Mouse (Mus musculus) neural tube, embryonic 15.5 days (tissue): ENCODE results near the gene Kcne2. TPM values are rescaled to one million over a fixed set of nuclear protein-coding genes. Genes with fewer than 3 reads are reported as not detected.

ENCODE experiments used
- ATAC-seq: fragments of 200-750 bp; cut with Nextera tagmentation; 2 replicates; pipeline ENCODE4 v1.8.0; 2017; ENCODE audit warnings: mild to moderate bottlenecking, moderate TSS enrichment, moderate library complexity; ENCODE audit not compliant: low FRiP score
- H3K27ac ChIP-seq: fragments of 300-500 bp; sonication (generic); replicated peaks from 2 replicates; pipeline ENCODE4 v1.5.1; 2015; ENCODE audit warnings: mild to moderate bottlenecking, inconsistent platforms
- H3K27me3 ChIP-seq: fragments of 300-500 bp; sonication (generic); replicated peaks from 2 replicates; pipeline ENCODE4 v1.6.1; 2015; ENCODE audit warnings: inconsistent platforms
- H3K36me3 ChIP-seq: fragments of 300-500 bp; sonication (generic); 2 replicates; pipeline ENCODE4 v1.6.1; 2015; ENCODE audit warnings: inconsistent platforms
- H3K4me1 ChIP-seq: fragments of 300-500 bp; sonication (generic); 2 replicates; pipeline ENCODE4 v1.6.1; 2015; ENCODE audit warnings: inconsistent platforms
- H3K4me2 ChIP-seq: fragments of 300-500 bp; sonication (generic); 2 replicates; pipeline ENCODE4 v1.6.1; 2015; ENCODE audit warnings: inconsistent platforms, mild to moderate bottlenecking, moderate library complexity
- H3K4me3 ChIP-seq: fragments of 300-500 bp; sonication (generic); replicated peaks from 2 replicates; pipeline ENCODE4 v1.5.1; 2015; ENCODE audit warnings: mild to moderate bottlenecking, inconsistent platforms
- H3K9ac ChIP-seq: fragments of 300-500 bp; sonication (generic); replicated peaks from 2 replicates; pipeline ENCODE4 v1.6.1; 2015; ENCODE audit warnings: mild to moderate bottlenecking, inconsistent platforms
- H3K9me3 ChIP-seq: fragments of 300-500 bp; sonication (generic); replicated peaks from 2 replicates; pipeline ENCODE4 v1.6.1; 2016; ENCODE audit warnings: inconsistent platforms
- WGBS: fragments of 180-500 bp; shearing (Covaris S2); methylation state at CpG from one replicate; pipeline ENCODE4 v1.1.7; 2015; ENCODE audit warnings: mixed read lengths; 5-methylcytosine and 5-hydroxymethylcytosine counted together
- polyA plus RNA-seq: library from polyadenylated mRNA; unstranded; fragments of >200 nt; fragmentation: Nextera tagmentation; extraction: Ambion mirVana; gene quantifications from 2 replicates; pipeline ENCODE4 v1.2.1, GENCODE M21; 2015

Kcne2 gene
- 0.14 and 0.29 TPM in 2 replicates for polyA plus RNA-seq

GRCm38 (mm10) chr16:92292101-92292500, at the start of gene Kcne2:
Gene Kcne2, plus strand, starts transcription at chr16:92292389.
- H3K4me3 ChIP-seq: no peak within 1 kb of the TSS
- ATAC-seq: no peak
- H3K4me2 ChIP-seq: no peak within 1 kb of the TSS
- WGBS: 83% methylated on average over 10 of the region's 10 CpGs
- H3K4me1 ChIP-seq: no peaks in the 10 kb centered on the region
- H3K36me3 ChIP-seq: no peaks in the 10 kb centered on the region
- H3K27me3 ChIP-seq: no peaks in the 10 kb centered on the region
- H3K9me3 ChIP-seq: no peaks in the 10 kb centered on the region
- H3K9ac ChIP-seq: no peak within 1 kb of the TSS
- no peak within 1 kb of the TSS for H3K27ac ChIP-seq

- no peak overlapping the region for H3K4me3 ChIP-seq
- no peaks in the 10 kb centered on the region for H3K27me3 ChIP-seq
- 44% methylated on average over 2 of the region's 2 CpGs for WGBS
These were observed 46.3 kb upstream of the Kcne2 start for GRCm38 (mm10) chr16:92245909-92246308.

GRCm38 (mm10) chr16:92246974-92247373, 45.2 kb upstream of the Kcne2 start:
- ATAC-seq: no peak
- Histone ChIP-seq H3K27me3 (no peaks in the 10 kb centered on the region), H3K9ac (no peak overlapping the region), H3K27ac (no peak overlapping the region), H3K4me2 (no peak overlapping the region), H3K9me3 (no peaks in the 10 kb centered on the region), H3K36me3 (no peaks in the 10 kb centered on the region), H3K4me1 (no peaks in the 10 kb centered on the region), H3K4me3 (no peak overlapping the region)
- 65% methylated on average over 2 of the region's 2 CpGs for WGBS

More at GRCm38 (mm10) chr16:92245909-92246308, 46.3 kb upstream of the Kcne2 start:
- no peaks in the 10 kb centered on the region for H3K9me3 ChIP-seq
- no peaks in the 10 kb centered on the region for H3K4me1 ChIP-seq
- no peak for ATAC-seq
- H3K9ac ChIP-seq: no peak overlapping the region
- H3K36me3 ChIP-seq: no peaks in the 10 kb centered on the region
- no peak overlapping the region for H3K27ac ChIP-seq
- no peak overlapping the region for H3K4me2 ChIP-seq

- no peak for ATAC-seq
- 88% methylated on average over 11 of the region's 11 CpGs for WGBS
- Histone ChIP-seq H3K27me3 (no peaks in the 10 kb centered on the region), H3K4me3 (no peak overlapping the region), H3K4me2 (no peak overlapping the region), H3K36me3 (no peaks in the 10 kb centered on the region), H3K27ac (no peak overlapping the region), H3K9me3 (no peaks in the 10 kb centered on the region), H3K9ac (no peak overlapping the region), H3K4me1 (no peaks in the 10 kb centered on the region)
These were observed 44.5 kb upstream of the Kcne2 start for GRCm38 (mm10) chr16:92247700-92248099.

GRCm38 (mm10) chr16:92249681-92250080, 42.5 kb upstream of the Kcne2 start:
- Histone ChIP-seq H3K27me3 (no peaks in the 10 kb centered on the region), H3K4me2 (no peak overlapping the region), H3K36me3 (no peaks in the 10 kb centered on the region), H3K9me3 (no peaks in the 10 kb centered on the region), H3K4me3 (no peak overlapping the region), H3K9ac (no peak overlapping the region), H3K27ac (no peak overlapping the region), H3K4me1 (no peaks in the 10 kb centered on the region)
- ATAC-seq: no peak
- 79% methylated on average over 3 of the region's 3 CpGs for WGBS

GRCm38 (mm10) chr16:92250452-92250851, 41.7 kb upstream of the Kcne2 start:
- no peaks in the 10 kb centered on the region for H3K9me3 ChIP-seq
- no peak overlapping the region for H3K4me2 ChIP-seq
- no peaks in the 10 kb centered on the region for H3K36me3 ChIP-seq
- no peaks in the 10 kb centered on the region for H3K27me3 ChIP-seq
- no peak for ATAC-seq
- no peak overlapping the region for H3K9ac ChIP-seq
- H3K4me1 ChIP-seq: no peaks in the 10 kb centered on the region
- H3K4me3 ChIP-seq: no peak overlapping the region
- H3K27ac ChIP-seq: no peak overlapping the region
- WGBS: 88% methylated on average over 5 of the region's 5 CpGs

- no peaks in the 10 kb centered on the region for H3K27me3 ChIP-seq
- H3K27ac ChIP-seq: no peak overlapping the region
- no peaks in the 10 kb centered on the region for H3K9me3 ChIP-seq
- ATAC-seq: no peak
- no peaks in the 10 kb centered on the region for H3K4me1 ChIP-seq
- WGBS: 78% methylated on average over 3 of the region's 3 CpGs
- H3K4me3 ChIP-seq: no peak overlapping the region
- no peaks in the 10 kb centered on the region for H3K36me3 ChIP-seq
- H3K9ac ChIP-seq: no peak overlapping the region
- no peak overlapping the region for H3K4me2 ChIP-seq
These were observed 37.9 kb upstream of the Kcne2 start for GRCm38 (mm10) chr16:92254316-92254715.

- no peak for ATAC-seq
- Histone ChIP-seq H3K9ac (no peak overlapping the region), H3K4me2 (no peak overlapping the region), H3K9me3 (no peaks in the 10 kb centered on the region), H3K27me3 (no peaks in the 10 kb centered on the region), H3K36me3 (no peaks in the 10 kb centered on the region), H3K4me3 (no peak overlapping the region), H3K4me1 (no peaks in the 10 kb centered on the region), H3K27ac (no peak overlapping the region)
- WGBS: 86% methylated on average over 12 of the region's 12 CpGs
These were observed 24.3 kb upstream of the Kcne2 start for GRCm38 (mm10) chr16:92267861-92268260.

- no peaks in the 10 kb centered on the region for H3K9me3 ChIP-seq
- H3K9ac ChIP-seq: no peak overlapping the region
- 87% methylated on average over 5 of the region's 5 CpGs for WGBS
- ATAC-seq: no peak
- no peaks in the 10 kb centered on the region for H3K4me1 ChIP-seq
- H3K27me3 ChIP-seq: no peaks in the 10 kb centered on the region
- no peaks in the 10 kb centered on the region for H3K36me3 ChIP-seq
- H3K4me3 ChIP-seq: no peak overlapping the region
- no peak overlapping the region for H3K27ac ChIP-seq
- H3K4me2 ChIP-seq: no peak overlapping the region
These were observed 17.7 kb upstream of the Kcne2 start for GRCm38 (mm10) chr16:92274516-92274915.

GRCm38 (mm10) chr16:92275526-92275925, 16.7 kb upstream of the Kcne2 start:
- Histone ChIP-seq H3K27ac (no peak overlapping the region), H3K27me3 (no peaks in the 10 kb centered on the region), H3K4me3 (no peak overlapping the region), H3K36me3 (no peaks in the 10 kb centered on the region), H3K9ac (no peak overlapping the region), H3K9me3 (no peaks in the 10 kb centered on the region), H3K4me1 (no peaks in the 10 kb centered on the region), H3K4me2 (no peak overlapping the region)
- ATAC-seq: no peak
- 85% methylated on average over 4 of the region's 4 CpGs for WGBS

- no peaks in the 10 kb centered on the region for H3K36me3 ChIP-seq
- no peak overlapping the region for H3K27ac ChIP-seq
- no peaks in the 10 kb centered on the region for H3K9me3 ChIP-seq
- ATAC-seq: no peak
- H3K27me3 ChIP-seq: no peaks in the 10 kb centered on the region
- no peaks in the 10 kb centered on the region for H3K4me1 ChIP-seq
- WGBS: 64% methylated on average over 5 of the region's 5 CpGs
- H3K4me2 ChIP-seq: no peak overlapping the region
- no peak overlapping the region for H3K4me3 ChIP-seq
- no peak overlapping the region for H3K9ac ChIP-seq
These were observed 9.5 kb upstream of the Kcne2 start for GRCm38 (mm10) chr16:92282671-92283070.

- Histone ChIP-seq H3K27ac (no peak overlapping the region), H3K4me1 (no peaks in the 10 kb centered on the region), H3K4me3 (no peak overlapping the region), H3K36me3 (no peaks in the 10 kb centered on the region), H3K9ac (no peak overlapping the region), H3K4me2 (no peak overlapping the region), H3K27me3 (no peaks in the 10 kb centered on the region), H3K9me3 (no peaks in the 10 kb centered on the region)
- no peak for ATAC-seq
- WGBS: 72% methylated on average over 10 of the region's 10 CpGs
These were observed 7.1 kb upstream of the Kcne2 start for GRCm38 (mm10) chr16:92285068-92285467.

- Histone ChIP-seq H3K4me1 (no peaks in the 10 kb centered on the region), H3K9ac (no peak overlapping the region), H3K27me3 (no peaks in the 10 kb centered on the region), H3K4me3 (no peak overlapping the region), H3K9me3 (no peaks in the 10 kb centered on the region), H3K4me2 (no peak overlapping the region), H3K36me3 (no peaks in the 10 kb centered on the region), H3K27ac (no peak overlapping the region)
- WGBS: 15% methylated on average over 7 of the region's 7 CpGs
- no peak; the same call in 1 of the 2 replicates for ATAC-seq
These were observed 5.6 kb upstream of the Kcne2 start for GRCm38 (mm10) chr16:92286609-92287008.
